Mouse (Mus musculus): ENCODE data around the gene Ppp2r5e.

DNA sequence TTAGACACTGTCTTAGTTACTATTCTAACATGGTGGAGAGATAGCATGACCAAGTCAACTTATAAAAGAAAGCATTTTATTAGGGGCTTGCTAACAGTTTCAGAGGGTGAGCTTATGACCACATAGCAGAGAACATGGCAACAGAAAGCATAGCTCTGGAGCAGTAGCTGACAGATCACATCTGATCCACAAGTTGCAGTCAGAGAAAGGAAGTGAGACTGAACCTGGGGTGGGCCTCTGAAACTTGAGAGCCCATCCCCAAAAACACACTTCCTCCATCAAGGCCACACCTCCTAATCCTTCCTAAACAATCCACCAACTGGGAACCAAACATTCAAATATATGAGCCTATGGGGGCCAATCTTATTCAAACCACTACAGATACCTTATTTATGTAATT, 62.9 kb downstream of the Ppp2r5e start:
- TF ChIP-seq GATA1 (IDR thresholded peaks at IDR 0.05; ENCODE audit: low read length) (no peak), TAL1 (IDR thresholded peaks at IDR 0.05; ENCODE audit: low read length) (no peak)

All from erythroblast, embryonic 14.5 days (primary cell).